Mouse (Mus musculus) ES-Bruce4 (cell line): Measurements from ENCODE around the gene Txnip.
A peak's percentile ranks its signal among the peaks of the same experiment; 100 is the strongest.

Source experiments
- CTCF ChIP-seq: IDR thresholded peaks from one replicate; pipeline ENCODE4 v1.8.1; 2011; ENCODE audit warnings: low read depth, low read length
- EP300 ChIP-seq: IDR thresholded peaks from 2 replicates; pipeline ENCODE4 v1.6.1; 2011; ENCODE audit warnings: low read depth, low read length; ENCODE audit not compliant: insufficient read depth
- POLR2A ChIP-seq: IDR thresholded peaks from one replicate; pipeline ENCODE4 v1.8.1; 2011; ENCODE audit warnings: low read length; ENCODE audit not compliant: insufficient read depth

DNA sequence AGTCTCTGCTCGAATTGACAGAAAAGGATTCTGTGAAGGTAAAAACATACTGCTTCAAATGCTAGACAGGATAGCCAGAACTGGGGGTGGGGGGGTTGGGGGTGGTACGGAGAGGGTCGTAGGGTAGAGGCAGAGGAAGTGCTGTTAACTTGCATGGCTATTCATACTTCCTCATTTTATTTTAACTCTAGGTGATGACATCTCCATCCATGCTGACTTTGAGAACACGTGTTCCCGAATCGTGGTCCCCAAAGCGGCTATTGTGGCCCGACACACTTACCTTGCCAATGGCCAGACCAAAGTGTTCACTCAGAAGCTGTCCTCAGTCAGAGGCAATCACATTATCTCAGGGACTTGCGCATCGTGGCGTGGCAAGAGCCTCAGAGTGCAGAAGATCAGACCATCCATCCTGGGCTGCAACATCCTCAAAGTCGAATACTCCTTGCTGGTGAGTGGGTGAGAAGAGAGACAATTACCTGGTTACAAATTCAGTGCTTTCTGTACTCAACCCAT, 1.7 kb downstream of the Txnip start:
- TF ChIP-seq CTCF, result no peak
- TF ChIP-seq POLR2A, result peak; percentile 18
- TF ChIP-seq EP300, result no peak
